Mouse (Mus musculus) liver, embryonic 11.5 days (tissue): ENCODE measurements around the gene Ppm1b. TPM values are rescaled to one million over a fixed set of nuclear protein-coding genes. Genes with fewer than 3 reads are reported as not detected.

Experiments
- ATAC-seq: fragments of 200-750 bp; cut with Nextera tagmentation; replicated peaks from 2 replicates; pipeline ENCODE4 v1.8.0; 2017; ENCODE audit warnings: moderate number of reproducible peaks, mild to moderate bottlenecking, moderate TSS enrichment, moderate library complexity; ENCODE audit not compliant: low FRiP score
- DNase-seq: peaks from one replicate; pipeline ENCODE4 v3.0.0-alpha.2; 2017; ENCODE audit warnings: low spot score
- H3K27ac ChIP-seq: fragments of 300-500 bp; sonication (generic); 2 replicates; pipeline ENCODE4 v1.5.1; 2014; ENCODE audit warnings: mild to moderate bottlenecking, low read depth, low read length, control low read depth
- H3K27me3 ChIP-seq: fragments of 300-500 bp; sonication (generic); replicated peaks from 2 replicates; pipeline ENCODE4 v1.6.1; 2014; ENCODE audit warnings: low read length, mixed read lengths; ENCODE audit not compliant: control insufficient read depth, insufficient read depth
- H3K36me3 ChIP-seq: fragments of 300-500 bp; sonication (generic); 2 replicates; pipeline ENCODE4 v1.6.1; 2014; ENCODE audit warnings: mild to moderate bottlenecking, low read length, moderate library complexity, mixed read lengths; ENCODE audit not compliant: control insufficient read depth, insufficient read depth
- H3K4me1 ChIP-seq: fragments of 300-500 bp; sonication (generic); replicated peaks from 2 replicates; pipeline ENCODE4 v1.6.1; 2014; ENCODE audit warnings: low read length, mixed read lengths; ENCODE audit not compliant: control insufficient read depth, insufficient read depth
- H3K4me2 ChIP-seq: fragments of 300-500 bp; sonication (generic); 2 replicates; pipeline ENCODE4 v1.6.1; 2014; ENCODE audit warnings: mild to moderate bottlenecking, control low read depth, moderate library complexity
- H3K4me3 ChIP-seq: fragments of 300-500 bp; sonication (generic); 2 replicates; pipeline ENCODE4 v1.5.1; 2014; ENCODE audit warnings: low read depth, low read length, control low read depth
- H3K9ac ChIP-seq: fragments of 300-500 bp; sonication (generic); 2 replicates; pipeline ENCODE4 v1.6.1; 2014; ENCODE audit warnings: low read depth, low read length, control low read depth
- H3K9me3 ChIP-seq: fragments of 300-500 bp; sonication (generic); 2 replicates; pipeline ENCODE4 v1.6.1; 2016; ENCODE audit warnings: low read length, inconsistent platforms, mixed read lengths; ENCODE audit not compliant: control insufficient read depth
- WGBS: fragments of 180-500 bp; shearing (Covaris S2); extraction: QIAGEN DNeasy Blood & Tissue Kit; methylation state at CpG from one replicate; pipeline ENCODE4 v1.1.7; 2014; 5-methylcytosine and 5-hydroxymethylcytosine counted together
- polyA plus RNA-seq: library from polyadenylated mRNA; unstranded; fragments of >200 nt; fragmentation: Nextera tagmentation; extraction: Ambion mirVana; gene quantifications from 2 replicates; pipeline ENCODE4 v1.2.1, GENCODE M21; 2014

Gene Ppm1b
- polyA plus RNA-seq, 1 experiment from 2014 or later: 73.2 TPM

GRCm38 (mm10) chr17:85020343-85020742, 63.8 kb downstream of the Ppm1b start:
- no peak for ATAC-seq

GRCm38 (mm10) chr17:85023247-85024167, 67.0 kb downstream of the Ppm1b start:
- H3K9ac ChIP-seq: no peak overlapping the region
- DNase-seq: peak; percentile 32
- H3K36me3 ChIP-seq: no peaks in the 10 kb centered on the region
- no peaks in the 10 kb centered on the region; the same call in 1 of the 2 replicates for H3K4me1 ChIP-seq
- no peak overlapping the region for H3K4me3 ChIP-seq
- ATAC-seq: peak; percentile 37
- no peak overlapping the region for H3K27ac ChIP-seq
- 64% methylated on average over 22 of the region's 22 CpGs for WGBS
- H3K27me3 ChIP-seq: no peaks in the 10 kb centered on the region
- no peaks in the 10 kb centered on the region for H3K9me3 ChIP-seq
- H3K4me2 ChIP-seq: no peak overlapping the region

More at GRCm38 (mm10) chr17:85020343-85020742, 63.8 kb downstream of the Ppm1b start:
- peaks cover 5% of the 10 kb centered on the region for H3K4me1 ChIP-seq
- H3K4me2 ChIP-seq: no peak overlapping the region
- peak; percentile 12 for DNase-seq
- H3K36me3 ChIP-seq: no peaks in the 10 kb centered on the region
- H3K4me3 ChIP-seq: no peak overlapping the region
- H3K9ac ChIP-seq: no peak overlapping the region
- no peak overlapping the region for H3K27ac ChIP-seq
- no peaks in the 10 kb centered on the region for H3K27me3 ChIP-seq
- 86% methylated on average over 3 of the region's 3 CpGs for WGBS
- no peaks in the 10 kb centered on the region for H3K9me3 ChIP-seq

- peak; percentile 23 for DNase-seq
Observed at GRCm38 (mm10) chr17:85024237-85024636, 67.7 kb downstream of the Ppm1b start.

GRCm38 (mm10) chr17:85025151-85025550, 68.6 kb downstream of the Ppm1b start:
- DNase-seq (peak; percentile 26), ATAC-seq (no peak)
- no peak overlapping the region for H3K27ac ChIP-seq

More at GRCm38 (mm10) chr17:85024237-85024636, 67.7 kb downstream of the Ppm1b start:
- Histone ChIP-seq H3K36me3 (no peaks in the 10 kb centered on the region), H3K9me3 (no peaks in the 10 kb centered on the region), H3K9ac (no peak overlapping the region), H3K4me3 (no peak overlapping the region), H3K4me1 (no peaks in the 10 kb centered on the region), H3K27me3 (no peaks in the 10 kb centered on the region), H3K27ac (no peak overlapping the region), H3K4me2 (no peak overlapping the region)
- 88% methylated on average over 8 of the region's 8 CpGs for WGBS
- ATAC-seq: no peak

GRCm38 (mm10) chr17:85026436-85026835, 69.9 kb downstream of the Ppm1b start:
- no peaks in the 10 kb centered on the region for H3K4me1 ChIP-seq
- 87% methylated on average over 6 of the region's 6 CpGs for WGBS
- ATAC-seq: no peak

More at GRCm38 (mm10) chr17:85025151-85025550, 68.6 kb downstream of the Ppm1b start:
- H3K4me1 ChIP-seq: no peaks in the 10 kb centered on the region
- no peak overlapping the region for H3K9ac ChIP-seq
- no peaks in the 10 kb centered on the region for H3K9me3 ChIP-seq
- WGBS: 88% methylated on average over 6 of the region's 6 CpGs
- no peaks in the 10 kb centered on the region for H3K36me3 ChIP-seq
- H3K4me2 ChIP-seq: no peak overlapping the region
- no peak overlapping the region for H3K4me3 ChIP-seq
- H3K27me3 ChIP-seq: no peaks in the 10 kb centered on the region

GRCm38 (mm10) chr17:85027247-85027646, 70.7 kb downstream of the Ppm1b start:
- no peaks in the 10 kb centered on the region for H3K9me3 ChIP-seq
- H3K9ac ChIP-seq: no peak overlapping the region
- no peaks in the 10 kb centered on the region for H3K36me3 ChIP-seq
- H3K4me1 ChIP-seq: no peaks in the 10 kb centered on the region
- ATAC-seq: no peak
- no peak overlapping the region for H3K4me2 ChIP-seq
- 75% methylated on average over 3 of the region's 3 CpGs for WGBS
- H3K27ac ChIP-seq: no peak overlapping the region
- DNase-seq: peak; percentile 21
- H3K27me3 ChIP-seq: no peaks in the 10 kb centered on the region
- no peak overlapping the region for H3K4me3 ChIP-seq

More at GRCm38 (mm10) chr17:85026436-85026835, 69.9 kb downstream of the Ppm1b start:
- Histone ChIP-seq H3K36me3 (no peaks in the 10 kb centered on the region), H3K4me3 (no peak overlapping the region), H3K9ac (no peak overlapping the region), H3K4me2 (no peak overlapping the region), H3K9me3 (no peaks in the 10 kb centered on the region), H3K27ac (no peak overlapping the region), H3K27me3 (no peaks in the 10 kb centered on the region)
- peak; percentile 25 for DNase-seq

GRCm38 (mm10) chr17:85028093-85028739, 71.7 kb downstream of the Ppm1b start, which contains the start of gene Slc3a1:
Gene Slc3a1, plus strand, starts transcription at chr17:85028376.
- no peaks in the 10 kb centered on the region for H3K27me3 ChIP-seq
- DNase-seq (peak; percentile 30), ATAC-seq (no peak)
- H3K36me3 ChIP-seq: no peaks in the 10 kb centered on the region
- H3K4me3 ChIP-seq: no peak within 1 kb of the TSS
- no peak within 1 kb of the TSS for H3K9ac ChIP-seq
- no peaks in the 10 kb centered on the region for H3K4me1 ChIP-seq
- H3K27ac ChIP-seq: no peak within 1 kb of the TSS
- no peak within 1 kb of the TSS for H3K4me2 ChIP-seq
- WGBS: 87% methylated on average over 20 of the region's 20 CpGs
- no peaks in the 10 kb centered on the region for H3K9me3 ChIP-seq

- no peak overlapping the region for H3K27ac ChIP-seq
- no peak overlapping the region for H3K4me3 ChIP-seq
- no peaks in the 10 kb centered on the region for H3K27me3 ChIP-seq
- H3K4me1 ChIP-seq: no peaks in the 10 kb centered on the region
- no peak overlapping the region for H3K9ac ChIP-seq
- no peaks in the 10 kb centered on the region for H3K36me3 ChIP-seq
- H3K4me2 ChIP-seq: no peak overlapping the region
- DNase-seq: peak; percentile 25
- no peaks in the 10 kb centered on the region for H3K9me3 ChIP-seq
- WGBS: 88% methylated on average over 10 of the region's 10 CpGs
- no peak for ATAC-seq
Observed at GRCm38 (mm10) chr17:85028797-85029196, 72.3 kb downstream of the Ppm1b start.
